ENCODE assay signal across 12 mouse cellular contexts in the genomic region with DNA sequence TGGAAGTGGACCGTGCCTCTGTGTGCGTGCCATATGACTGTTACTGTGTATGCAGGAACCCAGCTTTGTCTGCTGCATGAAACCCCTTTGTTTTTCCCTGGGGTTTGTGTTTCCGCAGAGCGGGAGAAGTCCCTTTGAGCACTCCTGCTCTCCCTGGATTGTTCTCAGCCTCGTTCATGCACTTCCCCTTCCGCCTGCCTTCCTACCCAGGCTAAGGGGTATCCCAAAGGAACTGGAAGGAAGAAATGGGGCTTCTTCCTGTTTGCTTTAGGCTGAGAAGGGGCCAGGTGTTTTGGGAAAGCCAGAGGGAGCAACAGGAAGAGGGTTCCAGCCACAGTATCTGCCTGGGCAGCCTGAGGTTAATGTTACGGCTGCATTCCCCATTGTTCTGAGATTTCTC. TPM values are rescaled to one million over a fixed set of nuclear protein-coding genes. Genes with fewer than 3 reads are reported as not detected.
DNase-seq lines count a peak whose midpoint lies in the region; ATAC-seq and TF ChIP-seq lines count a peak whose summit lies in the region.
"Had no signal": no experiment of that assay in that cellular context is flagged by ENCODE, and none has a peak within 500 bp of the region (broad histone marks: within the 10 kb centered on the region; RNA-seq: fewer than 3 reads in every experiment).

No protein-coding gene starts in this region.

- peaks cover 6% of the 10 kb centered on the region for H3K27me3 ChIP-seq in forebrain, embryonic 10.5 days (ENCODE audit: poor library complexity, severe bottlenecking)
- no peaks in the 10 kb centered on the region for H3K27me3 ChIP-seq in hindbrain, embryonic 14.5 days (ENCODE audit: control insufficient read depth, insufficient read depth, low read length)
- H3K27me3 ChIP-seq in midbrain, embryonic 16.5 days (ENCODE audit: control insufficient read depth, insufficient read depth, low read depth, low read length) = no peaks in the 10 kb centered on the region

- H3K4me2 ChIP-seq in hindbrain, embryonic 14.5 days (replicated peaks) = peak overlapping the region; percentile 96
- H3K4me2 ChIP-seq in midbrain, embryonic 16.5 days (ENCODE audit: low read length) = peak overlapping the region; percentile 95; the same call in 1 of the 2 replicates

- TF ChIP-seq CTCF in layer of hippocampus, adult 2 months (conservative IDR thresholded peaks at IDR 0.05) = no peak

- H3K9ac ChIP-seq in hindbrain, embryonic 14.5 days = peak overlapping the region; percentile 42
- peak overlapping the region; percentile 40 for H3K9ac ChIP-seq in midbrain, embryonic 16.5 days (ENCODE audit: low read depth, low read length)

- WGBS in forebrain, embryonic 10.5 days = 70% methylated on average over 7 of the region's 7 CpGs
- WGBS in hindbrain, embryonic 14.5 days = 52% methylated on average over 7 of the region's 7 CpGs
- 46% methylated on average over 7 of the region's 7 CpGs for WGBS in midbrain, embryonic 16.5 days

- H3K4me3 ChIP-seq in layer of hippocampus, adult 2 months = peak overlapping the region; percentile 27
- H3K4me3 ChIP-seq in forebrain, embryonic 10.5 days = 0 out of 2 replicates have a peak overlapping the region, but pooled peaks have one; percentile 11
- no peak overlapping the region for H3K4me3 ChIP-seq in hindbrain, embryonic 14.5 days (replicated peaks; ENCODE audit: low read length)
- no peak overlapping the region for H3K4me3 ChIP-seq in midbrain, embryonic 16.5 days (ENCODE audit: low read depth, low read length)

- 0 out of 2 replicates have a peak overlapping the region, but pooled peaks have one; percentile 23 for H3K27ac ChIP-seq in layer of hippocampus, adult 2 months
- H3K27ac ChIP-seq in forebrain, embryonic 10.5 days = peak overlapping the region; percentile 12; the same call in 1 of the 2 replicates
- H3K27ac ChIP-seq in hindbrain, embryonic 14.5 days = peak overlapping the region; percentile 21; the same call in 1 of the 2 replicates
- H3K27ac ChIP-seq in midbrain, embryonic 16.5 days (ENCODE audit: low read length) = no peak overlapping the region

- ATAC-seq in hindbrain, embryonic 14.5 days (ENCODE audit: low FRiP score) = no peak
- ATAC-seq in midbrain, embryonic 16.5 days = no peak
- ATAC-seq in megakaryocyte-erythroid progenitor cell, adult 5-6 weeks (replicated peaks; ENCODE audit: low FRiP score, low TSS enrichment, poor library complexity, severe bottlenecking) = no peak

- peaks cover 51% of the 10 kb centered on the region for H3K4me1 ChIP-seq in forebrain, embryonic 10.5 days
- peaks cover 42% of the 10 kb centered on the region for H3K4me1 ChIP-seq in hindbrain, embryonic 14.5 days (replicated peaks; ENCODE audit: control insufficient read depth, insufficient read depth, low read length)
- peaks cover 35% of the 10 kb centered on the region for H3K4me1 ChIP-seq in midbrain, embryonic 16.5 days (ENCODE audit: control insufficient read depth, insufficient read depth, low read length)

- peaks cover 55% of the 10 kb centered on the region for H3K36me3 ChIP-seq in forebrain, embryonic 10.5 days (replicated peaks)
- H3K36me3 ChIP-seq in hindbrain, embryonic 14.5 days (replicated peaks; ENCODE audit: control insufficient read depth, insufficient read depth) = peaks cover 17% of the 10 kb centered on the region
- H3K36me3 ChIP-seq in midbrain, embryonic 16.5 days (ENCODE audit: control insufficient read depth, insufficient read depth, low read length) = no peaks in the 10 kb centered on the region

- DNase-seq in layer of hippocampus, adult 2 months (ENCODE audit: low spot score in 2 of 2) = no peak
- DNase-seq in layer of hippocampus, adult 18-20 months (ENCODE audit: low spot score in 2 of 2) = no peak
- no peak for DNase-seq in forebrain, embryonic 10.5 days (ENCODE audit: extremely low spot score, low spot score)
- DNase-seq in hindbrain, embryonic 14.5 days (ENCODE audit: low spot score) = no peak
- DNase-seq in gastrocnemius, postnatal 25 days = no peak
- no peak for DNase-seq in adrenal gland, adult (ENCODE audit: inconsistent age in 2 of 2, low spot score in 1 of 2)
- DNase-seq: kidney, adult 8-10 months; lung, adult 2 months; thymus, postnatal 14 days had no signal

- H3K9me3 ChIP-seq in forebrain, embryonic 10.5 days = no peaks in the 10 kb centered on the region
- H3K9me3 ChIP-seq in hindbrain, embryonic 14.5 days (ENCODE audit: control insufficient read depth, low read length) = no peaks in the 10 kb centered on the region
- no peaks in the 10 kb centered on the region for H3K9me3 ChIP-seq in midbrain, embryonic 16.5 days (replicated peaks; ENCODE audit: control insufficient read depth, low read length, poor library complexity, severe bottlenecking)
- H3K9me3 ChIP-seq: G1E had no signal

RNA-seq across cellular contexts. Expression of a gene that starts 3.6 kb away (rescaled TPM):
- 100 to 1,000 TPM; 651 to 655 TPM for total RNA-seq in layer of hippocampus, adult 2 months (2021)
- total RNA-seq in layer of hippocampus, adult 18-20 months (2021) = 100 to 1,000 TPM; 673 to 687 TPM
- polyA plus RNA-seq in forebrain, embryonic 10.5 days (2016; fragmentation: Nextera tagmentation; extraction: Ambion mirVana) = 24.1 and 29.0 TPM in 2 replicates
- 66.3 and 73.1 TPM in 2 replicates for polyA plus RNA-seq in hindbrain, embryonic 14.5 days (2014; fragmentation: Nextera tagmentation; extraction: Ambion mirVana)
- 55.6 and 56.9 TPM in 2 replicates for polyA plus RNA-seq in midbrain, embryonic 16.5 days (2015; fragmentation: Nextera tagmentation; extraction: Ambion mirVana)
- 10 to 100 TPM; 52.4 to 56.0 TPM for total RNA-seq in gastrocnemius, postnatal 25 days (2021)
- 36.5 and 53.3 TPM in 2 replicates for total RNA-seq in megakaryocyte-erythroid progenitor cell, adult 5-6 weeks (2014; fragmentation: Nextera tagmentation)
- 21.7 and 33.3 TPM in 2 replicates for total RNA-seq in megakaryocyte-erythroid progenitor cell, adult 5-6 weeks (2017)

RNA-seq across cellular contexts. Expression of a gene that starts 8.0 kb away (rescaled TPM):
- total RNA-seq in layer of hippocampus, adult 2 months (2021) = 10 to 100 TPM; 22.2 to 22.5 TPM
- total RNA-seq in layer of hippocampus, adult 18-20 months (2021) = 10 to 100 TPM; 21.8 to 23.7 TPM
- 28.4 and 31.8 TPM in 2 replicates for polyA plus RNA-seq in forebrain, embryonic 10.5 days (2016; fragmentation: Nextera tagmentation; extraction: Ambion mirVana)
- polyA plus RNA-seq in hindbrain, embryonic 14.5 days (2014; fragmentation: Nextera tagmentation; extraction: Ambion mirVana) = 54.4 and 62.4 TPM in 2 replicates
- 60.1 and 63.2 TPM in 2 replicates for polyA plus RNA-seq in midbrain, embryonic 16.5 days (2015; fragmentation: Nextera tagmentation; extraction: Ambion mirVana)
- total RNA-seq in gastrocnemius, postnatal 25 days (2021) = 10 to 100 TPM; 17.2 to 18.9 TPM
- 10.5 and 11.4 TPM in 2 replicates for total RNA-seq in megakaryocyte-erythroid progenitor cell, adult 5-6 weeks (2014; fragmentation: Nextera tagmentation)
- 5.6 and 6.2 TPM in 2 replicates for total RNA-seq in megakaryocyte-erythroid progenitor cell, adult 5-6 weeks (2017)

RNA-seq across cellular contexts. Expression of a gene that starts 10.5 kb away (rescaled TPM):
- total RNA-seq in layer of hippocampus, adult 2 months (2021) = 100 to 1,000 TPM; 127 to 130 TPM
- total RNA-seq in layer of hippocampus, adult 18-20 months (2021) = 100 to 1,000 TPM; 109 to 115 TPM
- polyA plus RNA-seq in forebrain, embryonic 10.5 days (2016; fragmentation: Nextera tagmentation; extraction: Ambion mirVana) = 106 and 108 TPM in 2 replicates
- 92.8 and 92.9 TPM in 2 replicates for polyA plus RNA-seq in hindbrain, embryonic 14.5 days (2014; fragmentation: Nextera tagmentation; extraction: Ambion mirVana)
- polyA plus RNA-seq in midbrain, embryonic 16.5 days (2015; fragmentation: Nextera tagmentation; extraction: Ambion mirVana) = 93.0 and 96.2 TPM in 2 replicates
- 100 to 1,000 TPM; 169 to 176 TPM for total RNA-seq in gastrocnemius, postnatal 25 days (2021)
- 101 and 135 TPM in 2 replicates for total RNA-seq in megakaryocyte-erythroid progenitor cell, adult 5-6 weeks (2014; fragmentation: Nextera tagmentation)
- total RNA-seq in megakaryocyte-erythroid progenitor cell, adult 5-6 weeks (2017) = 14.1 and 30.4 TPM in 2 replicates

RNA-seq across cellular contexts. Expression of a gene that starts 32.0 kb away (rescaled TPM):
- 10 to 100 TPM; 32.5 to 37.6 TPM for total RNA-seq in layer of hippocampus, adult 2 months (2021)
- total RNA-seq in layer of hippocampus, adult 18-20 months (2021) = 10 to 100 TPM; 30.1 to 30.8 TPM
- polyA plus RNA-seq in forebrain, embryonic 10.5 days (2016; fragmentation: Nextera tagmentation; extraction: Ambion mirVana) = 32.8 and 33.6 TPM in 2 replicates
- 21.1 and 23.6 TPM in 2 replicates for polyA plus RNA-seq in hindbrain, embryonic 14.5 days (2014; fragmentation: Nextera tagmentation; extraction: Ambion mirVana)
- polyA plus RNA-seq in midbrain, embryonic 16.5 days (2015; fragmentation: Nextera tagmentation; extraction: Ambion mirVana) = 22.2 and 23.7 TPM in 2 replicates
- 10 to 100 TPM; 17.9 to 19.9 TPM for total RNA-seq in gastrocnemius, postnatal 25 days (2021)
- 22.8 and 24.7 TPM in 2 replicates for total RNA-seq in megakaryocyte-erythroid progenitor cell, adult 5-6 weeks (2014; fragmentation: Nextera tagmentation)
- 15.5 and 16.4 TPM in 2 replicates for total RNA-seq in megakaryocyte-erythroid progenitor cell, adult 5-6 weeks (2017)

RNA-seq across cellular contexts. Expression of a gene that starts 32.3 kb away (rescaled TPM):
- 100 to 1,000 TPM; 118 to 136 TPM for total RNA-seq in layer of hippocampus, adult 2 months (2021)
- total RNA-seq in layer of hippocampus, adult 18-20 months (2021) = 100 to 1,000 TPM; 126 to 133 TPM
- 42.7 and 48.9 TPM in 2 replicates for polyA plus RNA-seq in forebrain, embryonic 10.5 days (2016; fragmentation: Nextera tagmentation; extraction: Ambion mirVana)
- 115 and 123 TPM in 2 replicates for polyA plus RNA-seq in hindbrain, embryonic 14.5 days (2014; fragmentation: Nextera tagmentation; extraction: Ambion mirVana)
- 130 and 149 TPM in 2 replicates for polyA plus RNA-seq in midbrain, embryonic 16.5 days (2015; fragmentation: Nextera tagmentation; extraction: Ambion mirVana)
- 10 to 100 TPM; 11.7 to 13.7 TPM for total RNA-seq in gastrocnemius, postnatal 25 days (2021)
- total RNA-seq in megakaryocyte-erythroid progenitor cell, adult 5-6 weeks (2014; fragmentation: Nextera tagmentation) = 25.5 and 31.7 TPM in 2 replicates
- 15.0 and 26.5 TPM in 2 replicates for total RNA-seq in megakaryocyte-erythroid progenitor cell, adult 5-6 weeks (2017)

Comparison
In these comparisons a context has a peak if more than half of its experiments do, and no peak if none do; other contexts are left out.
1. H3K4me3 ChIP-seq: peak in layer of hippocampus, adult 2 months (single experiment) and forebrain, embryonic 10.5 days (single experiment); none in hindbrain, embryonic 14.5 days (single experiment) and midbrain, embryonic 16.5 days (single experiment).
2. RNA of a gene that starts 3.6 kb away (total RNA-seq): 673 to 687 TPM in layer of hippocampus, adult 18-20 months and 651 to 655 TPM in layer of hippocampus, adult 2 months; 52.4 to 56.0 TPM in gastrocnemius, postnatal 25 days and 21.7 to 53.3 TPM in megakaryocyte-erythroid progenitor cell, adult 5-6 weeks; every median in the first group is over 10 times any median in the second.